Mouse (Mus musculus) urinary bladder, postnatal 36 days (tissue): ENCODE measurements around the gene Ier3.
A peak's percentile ranks its signal among the peaks of the same experiment; 100 is the strongest.
"Not testable (repeated sequence)": the region's sequence is repeated elsewhere in the genome, so short reads cannot be mapped to it uniquely, and the experiment has no call there.

Experiments
- DNase-seq, 2 experiments: peaks; one replicate each; pipeline ENCODE4 v3.0.0; 2022; ENCODE audit warnings: low spot score in 2 of 2, mixed read lengths in 1 of 2

Ier3 gene

DNA sequence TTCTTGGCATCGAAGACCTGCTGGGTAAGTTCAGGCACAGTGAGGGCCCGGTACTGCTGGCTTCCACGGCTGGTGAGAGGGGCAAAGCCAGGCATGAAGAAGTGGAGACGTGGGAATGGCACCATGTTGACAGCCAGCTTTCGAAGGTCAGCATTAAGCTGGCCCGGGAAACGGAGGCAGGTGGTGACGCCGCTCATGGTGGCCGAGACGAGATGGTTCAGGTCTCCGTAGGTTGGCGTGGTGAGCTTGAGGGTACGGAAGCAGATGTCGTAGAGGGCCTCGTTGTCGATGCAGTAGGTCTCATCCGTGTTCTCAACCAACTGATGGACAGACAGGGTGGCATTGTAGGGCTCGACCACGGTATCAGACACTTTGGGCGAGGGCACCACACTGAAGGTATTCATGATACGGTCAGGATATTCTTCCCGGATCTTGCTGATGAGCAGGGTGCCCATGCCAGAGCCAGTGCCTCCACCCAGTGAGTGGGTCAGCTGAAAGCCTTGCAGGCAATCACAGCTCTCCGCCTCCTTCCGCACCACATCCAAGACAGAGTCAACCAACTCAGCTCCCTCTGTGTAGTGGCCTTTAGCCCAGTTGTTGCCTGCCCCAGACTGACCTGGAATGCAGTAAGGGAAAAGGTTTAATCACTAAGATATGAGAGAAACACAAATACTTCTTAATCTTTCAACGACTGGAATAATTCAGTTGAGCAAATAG, 14.1 kb downstream of the Ier3 start:
- DNase-seq, result no peak

DNA sequence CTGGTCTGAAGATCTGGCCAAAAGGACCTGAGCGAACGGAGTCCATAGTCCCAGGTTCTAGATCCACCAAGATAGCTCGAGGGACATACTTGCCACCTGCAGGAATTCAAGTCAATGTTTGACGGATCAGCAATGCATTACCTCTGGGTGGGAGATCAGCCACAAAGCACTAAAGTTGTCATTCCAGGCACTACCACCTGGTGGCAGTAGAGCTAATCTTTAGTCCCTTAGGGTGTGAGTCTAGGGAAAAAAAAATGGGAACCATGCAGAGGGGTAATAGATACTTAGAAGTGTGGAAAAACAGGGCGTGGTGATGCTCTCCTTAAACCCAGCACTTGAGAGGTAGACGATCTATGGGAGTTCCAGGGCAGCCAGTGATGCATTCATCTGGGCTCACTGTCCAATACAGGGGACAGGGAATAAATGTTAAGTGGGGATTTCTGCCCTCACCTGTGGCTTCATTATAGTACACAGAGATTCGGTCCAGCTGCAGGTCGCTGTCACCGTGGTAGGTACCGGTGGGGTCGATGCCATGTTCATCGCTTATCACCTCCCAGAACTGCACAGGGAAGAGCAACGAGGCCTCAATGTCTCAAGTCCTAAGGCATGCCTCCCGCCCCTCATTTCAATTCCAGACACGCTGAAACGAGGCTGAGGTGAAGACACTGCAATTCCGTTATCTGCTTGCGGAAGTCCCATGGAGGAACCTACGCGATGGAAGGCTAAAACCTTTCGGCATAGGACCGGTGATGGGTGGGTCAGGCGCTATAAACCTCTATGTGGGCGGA, 14.9 kb downstream of the Ier3 start:
- DNase-seq, result peak; percentile 77 to 79

DNA sequence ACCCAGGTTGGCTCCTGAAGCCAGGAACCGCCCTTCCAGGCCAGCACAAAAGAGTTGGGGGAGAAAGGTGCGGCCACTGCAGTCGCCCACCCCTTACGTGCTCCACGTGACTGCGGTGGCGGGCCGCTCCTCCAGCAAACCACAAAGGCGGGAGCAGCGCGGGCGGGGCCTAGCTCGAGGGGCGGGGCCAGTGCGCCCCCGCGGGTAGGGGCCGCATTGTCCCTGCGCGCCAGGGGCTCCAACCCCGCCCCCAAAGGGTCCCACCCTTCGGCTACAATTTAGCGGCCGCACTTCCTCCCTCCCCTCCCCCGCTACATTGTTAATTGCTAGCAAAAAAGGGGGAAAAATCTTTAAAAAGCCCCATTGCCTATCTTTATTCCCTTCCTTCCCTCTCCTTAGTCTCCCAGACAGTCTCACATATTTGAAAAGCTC, 15.5 kb downstream of the Ier3 start:
- DNase-seq, result peak; percentile 72 to 83

DNA sequence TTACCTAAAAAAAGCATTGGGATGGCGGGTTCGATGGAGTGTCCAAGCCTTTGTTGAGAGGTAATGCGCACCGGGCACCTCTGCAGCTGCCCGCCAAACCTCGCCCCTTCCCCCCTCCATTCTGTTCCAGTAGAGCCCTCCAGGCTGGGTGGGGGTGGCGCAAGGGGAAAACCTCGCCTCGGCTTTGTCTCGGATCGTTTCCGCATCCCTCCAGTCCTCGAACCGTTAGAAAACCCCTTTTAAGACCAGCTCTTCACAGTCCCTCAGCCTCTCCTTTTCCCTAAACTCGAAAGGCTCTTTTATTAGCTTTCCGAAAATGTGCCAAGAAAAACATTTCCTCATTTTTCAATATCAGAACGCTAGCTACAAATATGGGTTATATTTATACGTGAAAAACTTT, 16.0 kb downstream of the Ier3 start:
- DNase-seq, result peak in 1 of 2 experiments; percentile 47

DNA sequence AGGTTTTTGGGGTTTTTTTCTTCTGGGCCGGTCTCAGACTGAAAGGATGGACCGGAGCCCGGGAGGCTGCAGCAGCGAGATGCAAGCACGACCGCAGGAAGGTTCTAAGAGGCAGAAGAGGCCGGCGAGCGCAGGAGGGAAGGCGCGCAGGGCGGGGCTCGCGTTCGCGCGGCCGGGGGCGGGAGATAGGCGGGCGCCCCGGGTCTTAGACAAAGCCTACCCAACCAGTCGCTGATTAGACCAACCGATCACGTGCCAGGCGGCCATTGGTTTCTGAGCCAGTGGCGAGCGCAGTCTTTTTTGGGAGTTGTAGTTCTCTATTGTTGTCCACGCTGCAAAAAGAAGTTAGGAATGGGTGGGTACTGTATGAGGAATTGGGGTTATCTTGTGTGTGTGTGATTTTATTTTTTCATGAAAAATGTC, 16.6 kb downstream of the Ier3 start, which contains the start of gene Tubb5:
Gene Tubb5, minus strand, starts transcription at position 185 of the 423 bp plus-strand sequence.
- peak; percentile 92 to 96 for DNase-seq

DNA sequence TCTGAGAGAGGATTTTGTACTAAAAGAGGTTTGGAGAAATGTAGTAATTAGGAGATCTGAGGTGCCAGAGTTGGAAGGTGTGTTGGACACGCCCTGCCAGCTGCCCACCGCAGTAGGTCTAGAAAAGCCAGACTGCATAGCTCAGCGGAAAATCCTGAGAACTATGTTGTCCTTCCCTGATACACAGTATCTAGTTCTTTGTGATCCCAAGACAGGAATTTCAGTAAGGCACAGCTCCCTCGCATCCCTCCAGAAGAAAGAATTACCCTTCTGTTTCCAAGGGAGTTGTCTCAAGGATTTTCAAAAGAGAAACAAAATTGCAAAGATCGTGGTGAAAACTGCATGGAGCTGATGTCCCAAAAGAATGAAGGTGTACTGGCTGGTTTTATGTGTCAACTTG, 17.1 kb downstream of the Ier3 start:
- no peak for DNase-seq

DNA sequence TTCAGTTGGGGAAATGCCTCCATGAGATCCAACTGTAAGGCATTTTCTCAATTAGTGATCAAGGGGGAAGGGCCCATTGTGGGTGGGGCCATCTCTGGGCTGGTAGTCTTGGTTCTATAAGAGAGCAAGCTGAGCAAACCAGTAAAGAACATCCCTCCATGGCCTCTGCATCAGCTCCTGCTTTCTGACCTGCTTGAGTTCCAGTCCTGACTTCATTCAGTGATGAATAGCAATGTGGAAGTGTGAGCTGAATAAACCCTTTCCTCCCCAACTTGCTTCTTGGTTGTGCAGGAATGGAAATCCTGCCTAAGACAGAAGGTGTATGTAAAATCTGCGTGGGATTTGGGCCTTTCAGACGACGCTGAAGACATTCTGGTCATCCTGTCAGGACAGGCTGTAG, 17.5 kb downstream of the Ier3 start:
- not testable (repeated sequence) for DNase-seq

DNA sequence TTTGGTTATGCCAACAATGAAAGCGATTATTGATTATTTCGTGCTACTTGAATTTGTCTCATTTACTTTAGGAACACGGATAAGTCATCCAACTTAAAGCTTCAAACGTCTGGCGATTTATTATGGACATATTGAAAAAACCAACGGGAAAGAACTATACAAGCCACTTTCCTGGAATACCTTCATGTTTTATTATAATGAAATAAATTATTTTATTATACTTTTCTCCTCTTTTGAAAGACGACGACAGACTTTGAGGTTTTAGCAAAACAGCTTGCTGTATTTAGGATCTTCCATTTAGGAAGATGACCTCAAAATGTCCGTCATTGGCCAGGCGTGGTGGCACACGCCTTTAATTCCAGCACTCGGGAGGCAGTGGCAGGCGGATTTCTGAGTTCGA, 19.1 kb downstream of the Ier3 start:
- DNase-seq, result no peak

DNA sequence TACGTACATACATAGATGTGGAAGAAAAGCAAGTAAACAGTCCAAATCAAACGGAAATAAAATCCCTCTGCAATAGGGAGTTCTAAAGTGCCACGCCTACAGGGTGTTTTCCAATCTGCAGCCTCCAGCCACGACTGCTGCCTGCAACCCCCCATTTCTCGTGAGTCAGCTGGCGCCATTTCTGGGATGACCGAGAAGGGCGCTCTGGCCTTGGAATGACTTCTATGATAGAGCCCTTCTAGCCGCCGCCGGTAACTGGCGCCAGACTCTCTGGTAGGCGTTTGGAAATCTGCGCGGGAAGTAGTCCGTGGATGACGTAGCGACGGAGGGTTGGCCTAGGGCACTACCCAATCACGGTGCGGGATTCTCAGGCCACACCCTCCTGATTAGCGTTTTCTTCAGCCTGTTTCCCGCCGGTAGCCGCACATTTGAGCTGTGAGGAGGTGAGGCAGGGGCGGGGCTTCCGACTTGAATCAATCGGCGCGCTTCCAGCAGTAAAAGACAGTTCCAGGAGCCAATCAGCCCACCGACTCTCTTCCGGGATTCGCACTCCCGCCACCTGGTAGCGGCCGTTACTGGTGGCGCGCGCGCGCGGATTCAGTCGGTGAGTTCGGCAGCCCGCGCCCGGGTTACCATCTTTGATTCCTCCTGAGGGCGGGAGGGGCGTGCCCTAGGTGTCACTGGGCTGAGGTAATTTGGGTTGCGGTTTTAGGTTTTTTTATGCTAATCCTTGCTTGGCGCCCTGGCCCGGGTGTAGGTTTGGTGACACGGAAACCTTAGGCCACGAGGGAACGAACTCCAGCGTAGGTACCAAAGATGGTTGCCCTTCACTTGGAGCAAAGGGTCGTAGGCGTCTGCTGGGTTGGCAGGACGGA, 19.8 kb downstream of the Ier3 start, which contains the start of gene Mdc1:
Gene Mdc1, plus strand, starts transcription at position 440 of the 875 bp plus-strand sequence.
- DNase-seq, result peak; percentile 98 to 99

DNA sequence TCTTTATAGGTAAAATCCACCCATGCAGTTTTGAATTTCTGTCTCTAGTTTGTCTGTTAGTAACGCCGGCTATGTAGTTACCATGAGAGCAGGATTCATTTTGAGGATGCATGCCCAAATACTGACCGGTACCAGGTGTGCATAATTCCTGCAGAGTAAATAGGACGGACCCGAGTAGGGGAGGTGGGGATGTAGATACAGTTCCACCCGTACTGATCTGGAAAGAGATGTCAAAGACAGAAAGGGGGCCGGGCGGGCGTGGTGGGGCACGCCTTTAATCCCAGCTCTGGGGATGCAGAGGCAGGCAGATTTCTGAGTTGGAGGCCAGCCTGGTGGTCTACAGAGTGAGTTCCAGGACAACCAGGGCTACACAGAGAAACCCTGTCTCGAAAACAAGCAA, 20.5 kb downstream of the Ier3 start:
- DNase-seq, result no peak

DNA sequence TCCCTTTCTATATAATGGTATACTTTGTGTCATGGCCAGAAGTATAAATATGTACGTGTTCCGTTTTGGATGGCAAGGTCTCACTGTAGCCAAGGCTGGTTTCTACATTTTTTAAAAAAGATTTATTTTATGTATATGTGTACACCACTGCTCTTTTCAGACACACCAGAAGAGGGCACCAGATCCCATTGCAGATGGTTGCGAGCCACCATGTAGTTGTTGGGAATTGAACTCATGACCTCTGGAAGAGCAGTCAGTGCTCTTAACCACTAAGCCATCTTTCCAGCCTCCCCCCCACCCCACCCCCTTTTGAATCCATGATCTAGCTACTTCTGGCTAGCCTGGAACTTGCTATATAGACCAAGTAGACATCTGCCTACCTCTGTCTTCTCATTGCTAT, 22.0 kb downstream of the Ier3 start:
- DNase-seq, result no peak

DNA sequence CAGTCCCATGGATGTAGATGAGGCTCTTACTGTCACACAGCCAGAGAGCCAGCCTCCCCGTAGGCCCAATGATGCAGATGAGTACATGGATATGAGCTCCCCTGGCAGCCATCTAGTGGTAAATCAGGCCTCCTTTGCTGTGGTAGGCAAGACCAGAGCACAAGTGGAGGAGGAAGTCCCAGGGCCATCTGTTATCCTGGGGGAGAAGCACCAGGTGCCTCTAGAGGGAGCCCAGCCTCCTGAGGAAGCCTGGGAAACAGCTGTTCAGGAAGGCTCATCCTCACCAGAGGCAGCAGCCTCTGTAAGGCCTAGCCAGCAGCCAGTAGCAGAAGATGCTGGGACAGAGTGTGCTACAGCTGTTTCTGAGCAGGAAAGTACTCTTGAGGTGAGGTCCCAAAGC, 26.6 kb downstream of the Ier3 start:
- no peak for DNase-seq

DNA sequence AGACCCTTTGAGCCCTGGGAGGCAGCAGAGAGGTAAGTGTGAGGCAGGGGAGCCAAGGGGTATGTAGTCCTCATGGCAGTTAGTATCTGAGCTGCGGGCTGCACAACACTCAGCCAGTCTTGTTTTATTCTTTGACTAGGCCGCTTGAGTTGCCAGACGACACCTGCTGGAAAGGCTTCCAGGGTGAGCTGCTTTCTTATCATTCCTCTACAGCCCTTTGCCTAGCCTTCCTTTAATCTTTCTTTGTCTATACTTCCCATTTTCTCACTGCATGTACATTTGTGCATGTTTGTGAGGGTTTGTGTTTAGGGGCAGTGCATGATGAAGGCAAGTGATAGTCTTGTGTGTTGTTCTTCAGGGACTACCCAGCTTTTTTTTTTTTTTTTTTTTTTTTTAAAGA, 29.5 kb downstream of the Ier3 start:
- no peak for DNase-seq

DNA sequence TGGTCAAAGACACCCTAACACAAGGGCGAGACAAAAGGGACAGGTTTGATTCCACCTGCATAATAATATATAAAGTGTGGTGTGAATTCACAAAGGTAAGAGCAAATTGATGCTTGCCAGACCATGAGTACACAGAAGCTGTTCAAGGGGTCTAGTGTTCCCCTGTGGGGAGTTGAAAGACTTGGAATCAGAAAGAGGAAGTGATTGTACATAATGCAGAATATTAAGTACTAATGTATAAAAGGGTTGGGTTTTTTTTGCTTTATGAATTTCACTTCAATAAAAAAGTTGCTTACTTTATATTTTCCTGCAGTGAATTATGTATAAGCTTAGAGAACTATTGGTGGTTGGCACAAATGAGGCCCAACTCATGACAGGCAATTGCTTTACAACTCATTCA, 37.9 kb downstream of the Ier3 start:
- DNase-seq, result no peak

DNA sequence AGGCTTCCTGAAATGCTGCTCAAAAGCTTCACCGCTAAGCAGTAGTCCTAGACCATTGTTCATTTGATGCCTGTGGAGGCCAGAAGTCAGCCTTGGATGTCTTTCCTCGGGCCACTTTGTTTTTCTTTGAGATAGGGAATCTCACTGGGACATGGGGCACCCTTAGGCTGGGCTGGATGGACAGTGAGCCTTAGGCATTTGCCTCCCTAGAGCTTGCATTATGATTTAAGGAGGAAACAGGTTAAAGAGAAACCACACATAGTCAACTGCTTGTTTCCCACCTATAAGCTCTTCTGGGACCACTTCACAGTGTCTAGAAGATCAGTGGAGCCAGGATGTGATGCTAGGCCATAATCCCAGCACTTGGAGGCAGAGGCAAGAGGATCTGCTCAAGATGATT, 38.4 kb downstream of the Ier3 start:
- no peak for DNase-seq

DNA sequence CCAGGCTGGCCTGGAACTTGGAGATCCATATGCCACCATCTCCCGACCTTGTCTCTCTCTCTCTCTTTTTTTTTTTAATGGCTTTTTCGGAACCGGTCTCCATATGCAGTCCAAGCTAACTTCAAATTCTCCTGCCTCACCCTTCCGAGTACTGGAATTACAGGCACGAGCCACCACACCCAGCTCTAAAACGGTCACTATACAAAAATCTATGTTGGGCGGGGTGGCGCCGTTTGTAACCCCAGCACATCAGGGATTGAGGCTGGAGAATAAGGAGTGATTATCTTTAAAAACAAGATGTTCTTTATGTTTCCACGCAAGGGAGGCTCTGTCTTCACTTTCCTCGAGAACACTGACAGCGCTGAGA, 39.3 kb downstream of the Ier3 start:
- no peak for DNase-seq

DNA sequence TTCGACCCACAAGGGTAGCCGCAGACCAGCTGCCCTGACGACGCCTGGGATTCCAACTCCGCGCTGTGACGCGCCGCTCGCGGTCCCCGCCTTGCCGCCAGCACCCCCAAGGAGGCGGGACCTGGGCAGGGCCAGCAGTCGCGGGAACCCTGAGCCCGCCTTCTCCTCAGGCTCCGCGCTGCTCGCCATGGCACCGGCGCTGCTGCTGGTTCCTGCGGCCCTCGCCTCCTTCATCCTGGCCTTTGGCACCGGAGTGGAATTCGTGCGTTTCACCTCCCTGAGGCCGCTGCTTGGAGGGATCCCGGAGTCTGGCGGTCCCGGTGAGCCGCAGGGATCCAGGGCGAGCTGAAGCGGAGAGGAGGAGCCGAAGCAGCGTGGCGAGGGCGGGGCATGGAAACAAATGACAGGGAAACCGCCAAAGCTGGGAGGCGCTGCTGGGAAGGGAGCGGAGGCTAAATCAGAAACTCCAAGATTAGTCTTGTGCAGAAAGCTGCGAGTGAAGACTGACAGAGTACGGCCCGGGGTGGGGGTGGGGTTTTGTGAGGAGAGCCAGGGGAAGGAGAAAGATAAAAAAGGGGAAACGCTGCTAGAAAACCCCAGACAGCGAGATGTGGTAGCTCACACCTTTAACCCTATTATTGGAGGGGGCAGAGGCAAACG, 39.8 kb downstream of the Ier3 start, which contains the start of gene Nrm:
Gene Nrm, plus strand, starts transcription at position 121 of the 660 bp plus-strand sequence.
- DNase-seq, result peak; percentile 89 to 92

DNA sequence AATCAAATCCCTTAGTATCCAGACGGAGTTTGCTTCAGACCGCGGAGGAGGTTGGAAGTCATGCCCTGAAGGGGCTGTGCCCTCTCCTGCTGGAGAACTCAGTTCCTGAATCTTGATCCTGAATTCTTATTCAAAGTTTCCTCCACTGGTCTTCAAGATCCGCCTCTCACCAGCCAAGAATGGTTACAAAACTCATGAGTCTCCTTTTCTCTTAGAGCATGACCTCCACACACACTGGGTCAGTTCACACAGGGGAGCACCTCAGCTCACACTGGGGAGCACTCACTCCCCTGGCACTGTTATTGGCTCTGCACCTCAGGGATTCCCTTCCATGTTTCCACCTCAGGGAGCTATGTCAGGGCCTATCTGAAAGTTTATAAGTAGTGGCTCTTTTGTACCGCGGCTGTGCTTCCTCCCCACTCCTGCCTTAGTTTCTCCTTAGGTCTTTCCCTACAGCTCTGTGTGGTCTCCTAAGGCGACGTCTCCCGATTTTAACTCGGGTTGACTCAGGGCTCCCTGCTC, 43.4 kb downstream of the Ier3 start:
- no peak for DNase-seq

DNA sequence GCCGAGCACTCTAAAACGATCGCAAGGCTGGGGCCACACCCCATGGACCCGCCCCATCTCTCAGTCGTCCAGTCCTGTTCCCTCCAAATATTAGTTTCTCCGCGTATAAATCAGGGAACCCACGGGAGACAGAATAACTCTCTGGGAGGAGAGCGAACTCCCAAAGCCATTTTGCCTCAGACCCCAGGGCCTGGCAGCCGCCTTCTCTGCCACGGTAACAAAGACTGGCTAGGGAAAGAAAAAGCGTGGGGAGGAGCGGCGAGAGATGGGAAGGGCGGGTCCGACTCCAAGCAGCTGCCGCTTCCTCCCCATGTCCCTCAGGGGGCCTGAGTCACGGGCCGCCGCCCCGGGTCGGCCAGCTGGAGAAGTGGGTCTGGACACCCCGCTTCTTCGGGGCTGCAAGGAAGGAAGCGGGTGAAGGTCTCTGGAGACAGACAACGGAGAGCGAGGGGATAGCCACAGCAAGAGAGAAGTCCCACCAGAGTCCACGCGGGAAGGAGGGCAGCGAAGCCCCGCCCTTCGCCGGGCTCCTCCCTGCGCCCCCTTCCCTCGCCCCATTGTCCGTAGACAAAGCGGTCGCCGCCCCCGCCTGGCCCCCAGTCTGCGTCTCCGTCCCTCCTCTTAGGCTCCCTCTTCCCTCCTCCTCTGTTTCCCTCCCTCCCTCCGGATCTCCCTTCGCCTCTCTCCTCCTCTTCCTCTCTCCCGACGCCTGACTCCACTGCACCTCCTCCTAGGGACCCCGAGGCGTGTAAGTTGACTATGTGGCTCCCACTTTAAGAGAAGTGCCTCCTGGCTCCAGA, 44.2 kb downstream of the Ier3 start, which contains the start of gene Ppp1r18:
Gene Ppp1r18, plus strand, starts transcription at position 113 of the 800 bp plus-strand sequence.
- peak; percentile 49 to 67 for DNase-seq

DNA sequence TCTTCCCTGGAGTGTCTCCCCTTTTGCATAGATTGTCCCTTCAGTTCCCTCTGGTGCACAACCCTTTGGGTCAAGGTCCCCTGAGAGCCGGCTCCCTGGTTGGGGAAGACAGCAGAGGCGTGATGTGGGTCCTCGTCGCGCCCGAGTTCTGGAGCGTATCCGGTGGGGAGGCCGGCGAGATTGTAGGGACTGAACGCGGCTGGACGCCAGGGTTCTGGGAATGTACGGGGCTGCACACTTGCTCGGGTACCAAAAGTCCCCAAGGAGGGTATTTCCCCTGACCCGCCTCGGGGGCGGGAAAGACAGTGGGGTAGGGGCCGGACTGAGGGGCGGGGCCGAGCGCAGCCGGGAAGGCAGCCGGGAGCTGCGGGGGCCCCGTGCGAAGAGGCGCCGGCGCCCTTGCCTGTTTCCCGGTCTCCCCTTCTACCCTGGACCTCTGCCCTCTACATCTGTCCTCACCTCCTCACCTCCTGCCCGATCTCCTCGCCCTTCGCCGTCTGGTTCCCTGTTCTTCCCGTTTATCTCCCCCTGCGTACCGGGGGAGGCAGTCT, 44.9 kb downstream of the Ier3 start:
- DNase-seq, result peak; percentile 42 to 68
